Mouse (Mus musculus) heart, embryonic 13.5 days (tissue): ENCODE measurements around the gene Arl15. TPM values are rescaled to one million over a fixed set of nuclear protein-coding genes. Genes with fewer than 3 reads are reported as not detected.

Source experiments
- ATAC-seq: fragments of 200-750 bp; cut with Nextera tagmentation; 2 replicates; pipeline ENCODE4 v1.8.0; 2017; ENCODE audit warnings: moderate TSS enrichment; ENCODE audit not compliant: insufficient number of reproducible peaks, low FRiP score, low TSS enrichment; ENCODE audit errors: extremely low read depth
- H3K27ac ChIP-seq: fragments of 300-500 bp; sonication (generic); replicated peaks from 2 replicates; pipeline ENCODE4 v1.5.1; 2015; ENCODE audit warnings: moderate library complexity, mild to moderate bottlenecking, inconsistent platforms
- H3K27me3 ChIP-seq: fragments of 300-500 bp; sonication (generic); replicated peaks from 2 replicates; pipeline ENCODE4 v1.6.1; 2015; ENCODE audit warnings: mild to moderate bottlenecking, inconsistent platforms
- H3K36me3 ChIP-seq: fragments of 300-500 bp; sonication (generic); 2 replicates; pipeline ENCODE4 v1.6.1; 2015; ENCODE audit warnings: mild to moderate bottlenecking, inconsistent platforms
- H3K4me1 ChIP-seq: fragments of 300-500 bp; sonication (generic); 2 replicates; pipeline ENCODE4 v1.6.1; 2015; ENCODE audit warnings: inconsistent platforms
- H3K4me2 ChIP-seq: fragments of 300-500 bp; sonication (generic); 2 replicates; pipeline ENCODE4 v1.6.1; 2015; ENCODE audit warnings: inconsistent platforms, mild to moderate bottlenecking, moderate library complexity
- H3K4me3 ChIP-seq: fragments of 300-500 bp; sonication (generic); 2 replicates; pipeline ENCODE4 v1.5.1; 2015; ENCODE audit warnings: moderate library complexity, mild to moderate bottlenecking, inconsistent platforms
- H3K9ac ChIP-seq: fragments of 300-500 bp; sonication (generic); 2 replicates; pipeline ENCODE4 v1.6.1; 2015; ENCODE audit warnings: inconsistent platforms, mild to moderate bottlenecking, moderate library complexity
- H3K9me3 ChIP-seq: fragments of 300-500 bp; sonication (generic); 2 replicates; pipeline ENCODE4 v1.6.1; 2016; ENCODE audit warnings: inconsistent platforms
- WGBS: fragments of 180-500 bp; shearing (Covaris S2); methylation state at CpG from one replicate; pipeline ENCODE4 v1.1.7; 2015; ENCODE audit warnings: mixed read lengths; 5-methylcytosine and 5-hydroxymethylcytosine counted together
- polyA plus RNA-seq: library from polyadenylated mRNA; unstranded; fragments of >200 nt; fragmentation: Nextera tagmentation; extraction: Ambion mirVana; gene quantifications from 2 replicates; pipeline ENCODE4 v1.2.1, GENCODE M21; 2015

Arl15 gene
- polyA plus RNA-seq, 1 experiment from 2014 or later: 6.1 TPM

GRCm38 (mm10) chr13:113994586-113994985 is 200.3 kb downstream of the Arl15 start:
- Histone ChIP-seq H3K27me3 (no peaks in the 10 kb centered on the region), H3K9ac (no peak overlapping the region), H3K4me3 (no peak overlapping the region), H3K27ac (no peak overlapping the region), H3K4me2 (no peak overlapping the region), H3K4me1 (peaks cover 9% of the 10 kb centered on the region), H3K9me3 (no peaks in the 10 kb centered on the region), H3K36me3 (no peaks in the 10 kb centered on the region)
- no peak for ATAC-seq
- WGBS: 34% methylated on average over 6 of the region's 6 CpGs

DNA sequence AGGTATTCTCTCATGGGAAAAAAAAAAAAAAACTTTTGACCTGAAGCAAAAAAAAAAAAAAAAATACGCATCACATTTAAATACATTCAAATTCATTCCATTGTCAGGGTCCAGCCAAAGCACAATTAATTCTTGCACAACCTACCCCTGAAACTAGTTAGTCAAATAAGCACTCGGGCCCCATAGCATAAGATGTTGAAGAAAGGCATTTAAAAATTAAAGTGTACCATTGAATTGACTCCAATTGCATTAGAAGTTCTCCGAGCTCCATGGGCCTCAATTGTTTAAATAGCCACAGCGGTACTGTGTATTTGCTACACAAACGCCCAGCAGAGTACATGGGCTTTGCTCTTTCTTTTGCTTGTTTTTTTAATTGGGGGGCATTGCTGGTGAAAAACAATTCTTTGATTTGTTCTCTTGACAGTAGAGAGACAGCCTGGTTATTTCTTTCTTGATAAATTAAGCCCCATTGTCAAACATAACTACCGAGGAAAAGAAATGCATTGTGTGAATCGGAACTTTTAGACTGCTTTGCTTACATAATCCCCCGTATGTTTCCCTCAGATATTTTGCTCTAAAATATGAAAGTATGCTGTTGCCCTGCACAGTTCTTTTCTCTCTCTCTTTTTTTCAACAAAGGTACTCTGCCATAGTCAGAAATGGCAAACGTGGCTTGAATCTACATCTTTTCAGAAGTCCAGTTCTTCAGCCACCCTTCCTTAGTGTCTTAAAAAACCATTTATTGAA is 201.4 kb downstream of the Arl15 start:
- WGBS: 81% methylated on average over 9 of the region's 9 CpGs
- no peak overlapping the region for H3K4me3 ChIP-seq
- H3K9ac ChIP-seq: no peak overlapping the region
- H3K4me1 ChIP-seq: peaks cover 9% of the 10 kb centered on the region
- H3K36me3 ChIP-seq: no peaks in the 10 kb centered on the region
- no peak overlapping the region for H3K27ac ChIP-seq
- H3K27me3 ChIP-seq: no peaks in the 10 kb centered on the region
- ATAC-seq: no peak
- no peak overlapping the region for H3K4me2 ChIP-seq
- no peaks in the 10 kb centered on the region for H3K9me3 ChIP-seq

DNA sequence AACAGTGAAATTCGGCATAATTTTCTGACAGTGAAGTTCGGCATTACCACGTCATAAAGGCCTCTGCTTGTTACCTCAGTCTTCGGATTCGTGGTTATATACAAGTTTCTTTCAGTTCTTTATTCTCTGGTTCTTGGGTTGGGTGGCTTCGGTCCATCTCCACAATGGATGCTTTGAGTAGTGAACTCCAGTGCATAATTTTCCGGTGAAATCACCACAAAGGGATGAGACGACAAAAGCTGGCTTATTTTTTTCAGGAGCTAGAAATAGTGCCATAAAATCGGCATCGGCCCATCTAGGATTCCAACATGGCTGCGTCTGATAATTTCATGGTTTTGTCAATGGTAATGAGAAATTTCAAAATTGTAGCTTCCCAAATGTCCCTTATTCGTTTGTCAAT is 204.5 kb downstream of the Arl15 start:
- Histone ChIP-seq H3K36me3 (no peaks in the 10 kb centered on the region), H3K9me3 (no peaks in the 10 kb centered on the region), H3K27ac (no peak overlapping the region), H3K27me3 (no peaks in the 10 kb centered on the region), H3K4me3 (no peak overlapping the region), H3K9ac (no peak overlapping the region), H3K4me2 (no peak overlapping the region), H3K4me1 (peaks cover 9% of the 10 kb centered on the region)
- ATAC-seq: no peak
- 88% methylated on average over 12 of the region's 12 CpGs for WGBS

- Histone ChIP-seq H3K36me3 (no peaks in the 10 kb centered on the region), H3K9ac (no peak overlapping the region), H3K27ac (no peak overlapping the region), H3K27me3 (no peaks in the 10 kb centered on the region), H3K9me3 (no peaks in the 10 kb centered on the region), H3K4me3 (no peak overlapping the region), H3K4me2 (no peak overlapping the region), H3K4me1 (no peaks in the 10 kb centered on the region)
- ATAC-seq: no peak
- 84% methylated on average over 10 of the region's 10 CpGs for WGBS
These were observed 209.2 kb downstream of the Arl15 start for GRCm38 (mm10) chr13:114003463-114003862.

- H3K36me3 ChIP-seq: no peaks in the 10 kb centered on the region
- no peak overlapping the region for H3K27ac ChIP-seq
- WGBS: 70% methylated on average over 6 of the region's 6 CpGs
- no peak for ATAC-seq
- H3K27me3 ChIP-seq: no peaks in the 10 kb centered on the region
- no peak overlapping the region for H3K9ac ChIP-seq
- no peak overlapping the region for H3K4me2 ChIP-seq
- no peaks in the 10 kb centered on the region for H3K9me3 ChIP-seq
- H3K4me3 ChIP-seq: no peak overlapping the region
- no peaks in the 10 kb centered on the region for H3K4me1 ChIP-seq
These were observed 209.9 kb downstream of the Arl15 start for GRCm38 (mm10) chr13:114004191-114004590.

GRCm38 (mm10) chr13:114009786-114010185 is 215.5 kb downstream of the Arl15 start:
- Histone ChIP-seq H3K9me3 (no peaks in the 10 kb centered on the region), H3K9ac (no peak overlapping the region), H3K36me3 (no peaks in the 10 kb centered on the region), H3K27ac (no peak overlapping the region), H3K4me2 (no peak overlapping the region), H3K4me3 (no peak overlapping the region), H3K27me3 (no peaks in the 10 kb centered on the region), H3K4me1 (no peaks in the 10 kb centered on the region)
- 69% methylated on average over 9 of the region's 9 CpGs for WGBS
- no peak for ATAC-seq

- Histone ChIP-seq H3K9ac (no peak overlapping the region), H3K4me1 (no peaks in the 10 kb centered on the region), H3K27me3 (no peaks in the 10 kb centered on the region), H3K9me3 (no peaks in the 10 kb centered on the region), H3K27ac (no peak overlapping the region), H3K4me3 (no peak overlapping the region), H3K36me3 (no peaks in the 10 kb centered on the region), H3K4me2 (no peak overlapping the region)
- no peak for ATAC-seq
- 84% methylated on average over 9 of the region's 9 CpGs for WGBS
These were observed 216.2 kb downstream of the Arl15 start for GRCm38 (mm10) chr13:114010521-114010920.

GRCm38 (mm10) chr13:114011019-114011418 is 216.7 kb downstream of the Arl15 start:
- H3K27ac ChIP-seq: no peak overlapping the region
- no peaks in the 10 kb centered on the region for H3K27me3 ChIP-seq
- 67% methylated on average over 12 of the region's 12 CpGs for WGBS
- no peak for ATAC-seq
- no peaks in the 10 kb centered on the region for H3K36me3 ChIP-seq
- H3K9ac ChIP-seq: no peak overlapping the region
- H3K9me3 ChIP-seq: no peaks in the 10 kb centered on the region
- no peak overlapping the region for H3K4me3 ChIP-seq
- no peak overlapping the region for H3K4me2 ChIP-seq
- H3K4me1 ChIP-seq: no peaks in the 10 kb centered on the region

- H3K36me3 ChIP-seq: no peaks in the 10 kb centered on the region
- peak overlapping the region; percentile 55 for H3K9ac ChIP-seq
- no peak for ATAC-seq
- H3K27me3 ChIP-seq: no peaks in the 10 kb centered on the region
- H3K4me2 ChIP-seq: peak overlapping the region; percentile 56
- H3K27ac ChIP-seq: peak overlapping the region; percentile 53
- peak overlapping the region; percentile 26; the same call in 1 of the 2 replicates for H3K4me3 ChIP-seq
- 36% methylated on average over 8 of the region's 8 CpGs for WGBS
- peaks cover 10% of the 10 kb centered on the region for H3K4me1 ChIP-seq
- H3K9me3 ChIP-seq: no peaks in the 10 kb centered on the region
These were observed 223.6 kb downstream of the Arl15 start for GRCm38 (mm10) chr13:114017928-114018327.

GRCm38 (mm10) chr13:114023541-114023940 is 229.2 kb downstream of the Arl15 start:
- H3K27ac ChIP-seq: no peak overlapping the region
- no peaks in the 10 kb centered on the region for H3K4me1 ChIP-seq
- no peak overlapping the region for H3K9ac ChIP-seq
- no peak overlapping the region for H3K4me2 ChIP-seq
- no peaks in the 10 kb centered on the region for H3K27me3 ChIP-seq
- 88% methylated on average over 7 of the region's 7 CpGs for WGBS
- no peaks in the 10 kb centered on the region for H3K9me3 ChIP-seq
- no peak overlapping the region for H3K4me3 ChIP-seq
- no peak for ATAC-seq
- no peaks in the 10 kb centered on the region for H3K36me3 ChIP-seq

GRCm38 (mm10) chr13:114026306-114026705 is 232.0 kb downstream of the Arl15 start:
- no peak overlapping the region for H3K9ac ChIP-seq
- no peaks in the 10 kb centered on the region for H3K4me1 ChIP-seq
- no peak for ATAC-seq
- no peak overlapping the region for H3K4me2 ChIP-seq
- 80% methylated on average over 6 of the region's 6 CpGs for WGBS
- H3K4me3 ChIP-seq: no peak overlapping the region
- no peak overlapping the region for H3K27ac ChIP-seq
- H3K36me3 ChIP-seq: no peaks in the 10 kb centered on the region
- H3K27me3 ChIP-seq: no peaks in the 10 kb centered on the region
- H3K9me3 ChIP-seq: no peaks in the 10 kb centered on the region

GRCm38 (mm10) chr13:114026751-114027150 is 232.4 kb downstream of the Arl15 start:
- Histone ChIP-seq H3K4me1 (no peaks in the 10 kb centered on the region), H3K9me3 (no peaks in the 10 kb centered on the region), H3K27me3 (no peaks in the 10 kb centered on the region), H3K9ac (no peak overlapping the region), H3K36me3 (no peaks in the 10 kb centered on the region), H3K4me3 (no peak overlapping the region), H3K4me2 (no peak overlapping the region), H3K27ac (no peak overlapping the region)
- WGBS: 87% methylated on average over 7 of the region's 7 CpGs
- no peak for ATAC-seq
